Mouse (Mus musculus) heart, postnatal 10 days (tissue): ENCODE measurements at regions not wholly inside any gene's neighbourhood (a gene's known extent, or its start where the extent isn't known, plus 50 kb on each side); places are given as distances from the start of the nearest gene placed in this dataset.
"Not testable (repeated sequence)": the region's sequence is repeated elsewhere in the genome, so short reads cannot be mapped to it uniquely, and the experiment has no call there.

Experiments
- DNase-seq, 2 experiments: peaks; one replicate each; pipeline ENCODE4 v3.0.0; 2021
- intact Hi-C: fragments of 180-260 bp; cut with DNase I; formaldehyde crosslinking; loops from one replicate; pipeline ENCODE4 v1.15.1; 2025

DNA sequence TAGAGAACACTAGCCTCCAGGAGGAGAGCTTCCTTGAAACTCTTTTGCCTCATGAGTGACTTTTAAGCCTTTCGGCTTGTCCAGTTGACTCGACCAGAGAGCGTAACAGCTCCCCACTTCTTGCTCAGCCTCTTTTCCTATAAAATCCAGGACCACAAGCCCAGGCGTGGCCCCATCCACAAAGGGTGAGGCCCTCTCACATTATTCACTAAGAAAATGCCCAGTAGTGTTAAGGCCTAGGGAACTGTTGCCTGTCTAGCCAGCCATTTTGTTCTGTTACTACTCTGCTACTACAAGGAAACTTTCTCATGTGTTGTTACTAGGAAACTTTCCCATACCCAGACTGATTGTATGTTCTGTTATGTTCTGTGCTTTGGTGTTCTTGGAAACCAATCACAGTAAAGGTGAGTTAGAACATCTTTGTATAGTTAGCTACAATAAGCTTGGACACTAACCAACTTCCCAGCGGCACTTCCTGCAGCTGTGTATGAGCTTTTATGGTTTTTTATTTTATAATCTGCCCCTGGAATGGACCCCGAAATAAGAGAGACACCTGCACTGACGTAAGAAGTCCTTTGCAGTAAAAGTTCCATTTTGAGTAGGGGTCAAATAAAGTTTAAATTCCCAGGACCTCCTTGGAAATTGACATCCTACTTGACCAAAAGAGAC lies 162.1 kb downstream of the Akr1d1 start:
- DNase-seq = no peak
- intact Hi-C loops = no loop called here

DNA sequence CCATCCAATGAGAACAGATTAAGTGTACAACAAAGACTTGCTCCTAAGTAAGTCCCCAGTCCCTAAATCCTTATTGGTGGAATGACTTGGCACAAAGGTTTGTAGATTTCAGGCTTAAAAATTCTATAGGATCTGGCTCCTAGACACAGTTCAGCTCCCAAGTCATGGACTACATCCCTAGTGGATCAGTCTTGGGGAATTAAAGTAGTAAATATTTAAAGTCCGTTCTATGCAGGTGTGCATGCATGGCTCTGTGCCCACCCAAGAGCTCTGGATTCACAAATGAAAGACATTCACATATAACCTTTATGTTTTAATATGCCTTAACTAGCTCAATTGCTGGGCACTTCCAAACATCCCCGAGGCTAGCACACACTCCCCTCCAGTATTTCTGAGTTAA lies 162.8 kb downstream of the Akr1d1 start:
- intact Hi-C loops = no loop called here
- DNase-seq = no peak

DNA sequence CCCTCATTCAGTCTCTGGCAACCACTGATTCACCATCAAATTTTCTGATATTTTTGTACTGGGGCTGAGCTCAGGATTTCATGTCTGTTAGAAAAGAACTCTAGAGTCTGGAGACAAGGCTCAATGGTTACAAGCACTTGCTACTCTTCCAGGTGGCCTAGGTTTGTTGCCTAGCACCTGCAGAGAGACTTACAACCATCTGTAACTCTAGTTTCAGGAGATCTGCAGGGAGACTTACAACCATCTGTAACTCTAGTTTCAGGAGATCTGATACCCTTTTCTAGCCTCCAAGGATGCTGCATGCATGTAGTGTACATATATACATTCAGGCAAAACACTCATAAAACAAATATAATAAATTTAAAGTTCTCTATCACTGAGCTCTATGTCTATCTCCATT lies 166.1 kb downstream of the Akr1d1 start:
- intact Hi-C loops = no loop called here

GRCm38 (mm10) chr6:37703946-37704345 lies 166.7 kb upstream of the Trim24 start:
- intact Hi-C loops = no loop called here
- DNase-seq = no peak

More for the DNA sequence above, 166.1 kb downstream of the Akr1d1 start:
- DNase-seq = no peak

GRCm38 (mm10) chr6:37705733-37706145 lies 164.9 kb upstream of the Trim24 start:
- intact Hi-C loops = no loop called here
- peak in 1 of 2 experiments; percentile 11 for DNase-seq

- intact Hi-C loops, DNase-seq: not testable (repeated sequence)
These were observed 162.9 kb upstream of the Trim24 start for GRCm38 (mm10) chr6:37707671-37708070.

- intact Hi-C loops = no loop called here
- no peak for DNase-seq
These were observed 158.8 kb upstream of the Trim24 start for GRCm38 (mm10) chr6:37711766-37712165.

DNA sequence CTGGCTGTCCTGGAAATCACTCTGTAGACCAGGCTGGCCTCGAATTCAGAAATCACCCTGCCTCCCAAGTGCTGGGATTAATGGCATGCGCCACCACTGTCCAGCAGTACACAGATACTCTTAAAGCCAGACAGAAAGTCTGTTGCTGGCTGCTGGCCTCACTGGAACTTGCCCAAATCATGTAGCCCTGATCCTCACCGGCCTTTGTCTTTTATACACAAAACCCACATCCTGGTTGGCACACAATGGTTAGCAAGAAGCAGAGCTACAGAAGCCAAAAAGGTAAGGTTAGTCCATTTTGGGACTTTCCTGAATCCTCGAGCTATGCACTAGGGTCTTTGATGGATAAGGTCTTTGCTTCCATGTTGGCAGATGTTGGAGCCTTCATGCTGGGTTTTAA lies 157.2 kb upstream of the Trim24 start:
- intact Hi-C loops = no loop called here

DNA sequence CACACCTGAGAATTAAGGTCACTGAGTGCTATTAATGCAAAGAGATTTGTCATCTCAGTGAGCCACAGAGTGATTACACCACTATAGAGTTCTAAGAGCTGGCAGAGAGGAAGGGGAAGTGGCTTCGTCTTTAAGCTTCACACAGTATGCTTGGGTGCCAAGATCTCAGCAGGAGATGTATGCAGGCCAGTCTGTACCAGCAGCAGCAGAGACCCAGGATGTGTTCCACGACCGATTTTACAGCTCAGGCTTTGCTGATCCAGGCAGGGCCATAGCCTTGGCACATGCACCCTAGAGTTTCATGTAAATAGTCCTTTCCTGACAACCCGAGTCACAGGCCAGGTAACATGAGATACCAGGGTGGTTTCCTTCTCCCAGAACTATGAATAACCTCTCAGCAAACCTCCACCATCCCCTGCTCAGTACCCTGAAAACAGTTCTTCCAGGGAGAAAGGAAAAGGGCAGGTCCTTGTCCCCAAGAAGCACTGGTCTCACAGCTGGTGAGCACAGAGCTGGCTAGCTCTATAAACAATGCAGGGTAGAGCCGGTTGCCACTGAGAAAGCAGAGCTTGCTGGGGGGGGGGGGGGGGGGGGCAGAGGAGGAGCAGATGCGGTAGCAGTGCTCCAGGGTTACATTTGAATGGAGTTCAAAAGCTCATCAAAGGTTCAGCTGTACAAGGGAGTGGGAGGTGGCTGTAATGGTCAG lies 156.2 kb upstream of the Trim24 start:
- intact Hi-C loops = no loop called here

More for the DNA sequence above, 157.2 kb upstream of the Trim24 start:
- DNase-seq = no peak

GRCm38 (mm10) chr6:37721736-37722135 lies 148.9 kb upstream of the Trim24 start:
- intact Hi-C loops = loop anchor here (5.0 kb wide), 1 partner anchor 129 kb away; no protein-coding TSS in a partner anchor
- no peak for DNase-seq

More for the DNA sequence above, 156.2 kb upstream of the Trim24 start:
- DNase-seq = no peak

GRCm38 (mm10) chr6:37723337-37723736 lies 147.3 kb upstream of the Trim24 start:
- peak; percentile 84 to 85 for DNase-seq
- intact Hi-C loops = loop anchor here (5.0 kb wide), 1 partner anchor 131 kb away; no protein-coding TSS in a partner anchor

DNA sequence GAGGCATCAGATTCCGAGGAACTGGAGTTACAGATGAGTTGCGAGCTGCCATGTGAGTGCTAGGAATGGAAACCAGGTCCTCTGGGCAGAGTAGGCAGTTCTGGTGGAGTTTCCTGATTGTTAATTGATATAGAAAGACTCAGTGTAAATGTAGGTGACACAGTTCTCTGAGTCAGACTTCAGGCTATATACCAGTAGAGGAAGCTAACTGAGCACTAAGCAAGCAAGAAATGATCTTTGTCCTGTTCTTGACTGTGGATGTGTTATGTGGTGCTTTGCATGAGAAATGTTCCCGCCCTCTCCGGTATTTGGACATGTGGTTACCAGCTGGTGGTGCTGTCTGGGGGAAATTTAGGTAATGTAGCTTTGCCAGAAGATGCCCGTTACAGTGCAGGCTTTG lies 146.4 kb upstream of the Trim24 start:
- DNase-seq = no peak
- intact Hi-C loops = loop anchor here (5.0 kb wide), 1 partner anchor 132 kb away; no protein-coding TSS in a partner anchor

- intact Hi-C loops = no loop called here
- DNase-seq = no peak
These were observed 142.0 kb upstream of the Trim24 start for GRCm38 (mm10) chr6:37728621-37729020.

DNA sequence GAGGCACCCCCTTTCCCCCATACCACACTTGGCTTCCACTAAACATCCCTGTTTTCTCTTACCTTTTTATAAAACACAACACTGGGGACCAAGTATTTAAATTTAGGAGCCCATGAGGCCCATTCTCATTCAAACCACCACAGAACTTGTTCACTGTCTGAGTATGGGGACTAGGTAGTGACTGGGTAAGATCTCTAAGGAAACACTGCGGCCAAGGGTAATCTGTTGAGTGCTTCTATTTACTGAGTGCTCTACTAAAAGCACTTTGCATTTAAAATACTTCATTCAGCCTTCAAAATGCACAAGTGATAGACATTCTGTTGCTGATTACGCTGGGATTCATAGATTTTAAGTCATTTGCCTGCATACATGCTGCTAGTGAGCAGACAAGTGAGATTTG lies 141.4 kb upstream of the Trim24 start:
- intact Hi-C loops = no loop called here
- no peak for DNase-seq

GRCm38 (mm10) chr6:37730500-37731239 lies 139.9 kb upstream of the Trim24 start:
- no peak for DNase-seq
- intact Hi-C loops = no loop called here

- peak; percentile 90 to 91 for DNase-seq
- intact Hi-C loops = no loop called here
These were observed 138.2 kb upstream of the Trim24 start for GRCm38 (mm10) chr6:37732385-37732784.

DNA sequence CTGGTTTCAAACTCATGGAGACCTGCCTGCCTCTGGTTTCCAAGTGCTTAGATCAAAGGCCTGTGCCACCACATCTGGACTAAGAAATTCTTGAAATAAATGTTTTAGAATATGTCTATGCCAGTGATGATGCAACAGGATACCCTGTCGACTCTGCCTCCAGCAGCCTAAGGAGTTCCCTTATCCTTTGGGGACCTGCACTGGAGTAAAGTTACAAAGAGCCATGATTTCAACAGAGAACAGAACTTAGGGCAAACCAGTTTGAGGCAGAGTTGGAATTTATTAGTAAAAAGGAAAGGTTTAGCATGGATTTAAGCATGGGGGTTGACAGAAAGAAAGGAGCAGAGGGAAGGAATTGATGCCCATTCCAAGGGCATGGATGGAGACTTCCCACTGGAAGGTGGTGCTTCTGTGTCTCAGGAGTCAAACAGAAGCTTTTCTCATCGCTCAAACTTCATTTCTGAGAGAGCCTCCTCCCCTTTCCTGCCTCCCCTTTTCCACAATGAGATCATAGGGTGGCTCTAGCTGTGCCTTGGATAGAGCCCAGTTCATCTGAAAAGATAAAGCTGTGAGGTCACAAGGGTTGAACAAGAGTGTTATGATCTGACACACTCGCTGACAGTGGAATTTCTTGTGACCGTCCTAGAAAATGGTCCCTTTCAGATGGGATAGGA lies 135.2 kb upstream of the Trim24 start:
- DNase-seq = peak; percentile 62 to 63
- intact Hi-C loops = loop anchor here (5.0 kb wide), 2 partner anchors 137 to 143 kb away; partner anchors contain the start of gene Trim24

GRCm38 (mm10) chr6:37735962-37736297 lies 134.7 kb upstream of the Trim24 start:
- intact Hi-C loops = loop anchor here (5.0 kb wide), 2 partner anchors 136 to 144 kb away; partner anchors contain the start of gene Trim24
- peak in 1 of 2 experiments; percentile 46 for DNase-seq

DNA sequence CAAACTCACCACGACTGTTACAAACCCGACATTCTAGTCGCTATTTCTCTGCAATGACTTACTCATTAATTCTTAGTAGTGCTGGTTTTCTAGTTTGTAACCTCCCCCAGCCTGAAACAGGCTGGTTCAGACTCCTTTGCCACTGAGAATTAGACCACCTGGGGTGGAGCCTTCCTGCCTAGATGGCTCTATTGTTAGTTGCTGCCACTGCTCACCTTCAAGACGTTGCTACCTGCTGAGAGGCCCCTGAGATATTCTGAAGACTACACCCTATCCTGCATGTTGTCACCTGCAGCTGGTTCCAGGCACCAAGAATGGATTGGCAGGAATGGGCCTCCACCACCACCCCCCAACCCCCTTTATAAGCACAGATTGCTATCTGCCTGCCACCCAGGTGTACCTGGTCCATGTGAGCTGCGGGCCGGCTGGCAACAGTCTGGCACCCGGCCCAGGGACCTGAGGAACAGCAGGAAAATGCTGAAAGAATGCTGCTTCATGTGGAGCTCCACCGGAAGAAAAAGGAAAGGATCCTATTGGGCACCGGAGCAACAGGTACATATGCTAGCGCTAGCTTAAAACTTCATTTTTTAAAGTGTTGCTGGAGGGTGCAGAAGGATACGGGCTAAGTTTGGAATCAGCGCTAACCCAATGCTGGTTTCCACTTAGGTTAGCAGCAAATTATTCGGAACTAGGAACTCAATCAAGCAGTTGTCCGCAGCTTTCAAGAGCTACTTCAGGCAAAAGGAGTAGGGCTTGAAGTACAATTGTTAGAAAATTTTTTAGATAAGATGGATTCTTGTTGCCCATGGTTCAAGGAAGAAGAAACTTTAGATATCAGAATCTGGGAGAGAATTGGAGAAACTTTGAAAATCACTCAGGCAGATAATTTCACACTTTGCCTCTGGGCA lies 129.4 kb upstream of the Trim24 start:
- intact Hi-C loops = no loop called here
- no peak for DNase-seq

DNA sequence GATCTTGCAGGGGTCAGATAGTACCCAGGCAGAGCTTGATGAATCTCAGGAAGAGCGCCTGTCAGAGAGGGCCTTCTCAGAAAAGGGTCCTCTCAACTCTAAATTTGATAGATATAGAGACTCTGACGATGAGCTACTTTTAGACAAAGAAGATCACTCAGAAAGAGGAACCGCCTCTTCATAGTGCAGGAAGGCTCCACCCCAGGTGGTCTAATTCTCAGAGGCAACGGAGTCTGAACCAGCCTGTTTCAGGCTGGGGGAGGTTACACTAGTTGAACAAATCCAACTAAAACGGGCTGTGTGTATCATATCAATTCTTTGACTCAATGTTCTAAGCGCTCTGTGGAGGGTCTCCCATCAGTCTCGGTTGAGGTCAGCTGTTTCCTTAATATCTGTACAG lies 128.7 kb upstream of the Trim24 start:
- DNase-seq, intact Hi-C loops: not testable (repeated sequence)
